Mouse (Mus musculus) liver, embryonic 13.5 days (tissue): ENCODE data around the gene Epyc. TPM values are rescaled to one million over a fixed set of nuclear protein-coding genes. Genes with fewer than 3 reads are reported as not detected.

ENCODE experiments used
- ATAC-seq: fragments of 200-750 bp; cut with Nextera tagmentation; 2 replicates; pipeline ENCODE4 v1.8.0; 2017; ENCODE audit warnings: low read depth, mild to moderate bottlenecking, moderate number of reproducible peaks, moderate library complexity
- DNase-seq: peaks from one replicate; pipeline ENCODE4 v3.0.0; 2022
- H3K27ac ChIP-seq: fragments of 300-500 bp; sonication (generic); 2 replicates; pipeline ENCODE4 v1.5.1; 2015; ENCODE audit warnings: moderate library complexity, mild to moderate bottlenecking, inconsistent platforms
- H3K27me3 ChIP-seq: fragments of 300-500 bp; sonication (generic); 2 replicates; pipeline ENCODE4 v1.6.1; 2015; ENCODE audit warnings: mild to moderate bottlenecking, inconsistent platforms
- H3K36me3 ChIP-seq: fragments of 300-500 bp; sonication (generic); 2 replicates; pipeline ENCODE4 v1.6.1; 2015; ENCODE audit warnings: mild to moderate bottlenecking, inconsistent platforms
- H3K4me1 ChIP-seq: fragments of 300-500 bp; sonication (generic); replicated peaks from 2 replicates; pipeline ENCODE4 v1.6.1; 2015; ENCODE audit warnings: inconsistent platforms
- H3K4me2 ChIP-seq: fragments of 300-500 bp; sonication (generic); 2 replicates; pipeline ENCODE4 v1.6.1; 2015; ENCODE audit warnings: inconsistent platforms, mild to moderate bottlenecking, moderate library complexity
- H3K4me3 ChIP-seq: fragments of 300-500 bp; sonication (generic); replicated peaks from 2 replicates; pipeline ENCODE4 v1.5.1; 2015; ENCODE audit warnings: mild to moderate bottlenecking, inconsistent platforms
- H3K9ac ChIP-seq: fragments of 300-500 bp; sonication (generic); 2 replicates; pipeline ENCODE4 v1.6.1; 2015; ENCODE audit warnings: mild to moderate bottlenecking, inconsistent platforms
- H3K9me3 ChIP-seq: fragments of 300-500 bp; sonication (generic); replicated peaks from 2 replicates; pipeline ENCODE4 v1.6.1; 2016; ENCODE audit warnings: inconsistent platforms
- WGBS: fragments of 180-500 bp; shearing (Covaris S2); methylation state at CpG from one replicate; pipeline ENCODE4 v1.1.7; 2015; ENCODE audit not compliant: insufficient replicate concordance; 5-methylcytosine and 5-hydroxymethylcytosine counted together
- polyA plus RNA-seq: library from polyadenylated mRNA; unstranded; fragments of >200 nt; fragmentation: Nextera tagmentation; extraction: Ambion mirVana; gene quantifications from 2 replicates; pipeline ENCODE4 v1.2.1, GENCODE M21; 2015

Gene Epyc
- 0.08 TPM in 1 of 2 replicates, not detected in the other for polyA plus RNA-seq

GRCm38 (mm10) chr10:97643768-97644167 lies at the start of gene Epyc:
Epyc (plus strand) TSS chr10:97644068.
- H3K4me3 ChIP-seq = no peak within 1 kb of the TSS
- H3K27me3 ChIP-seq = no peaks in the 10 kb centered on the region
- H3K36me3 ChIP-seq = no peaks in the 10 kb centered on the region
- H3K4me2 ChIP-seq = no peak within 1 kb of the TSS
- DNase-seq = no peak
- 64% methylated on average over 2 of the region's 2 CpGs for WGBS
- ATAC-seq = no peak
- no peak within 1 kb of the TSS for H3K27ac ChIP-seq
- H3K9ac ChIP-seq = no peak within 1 kb of the TSS
- no peaks in the 10 kb centered on the region for H3K4me1 ChIP-seq
- no peaks in the 10 kb centered on the region for H3K9me3 ChIP-seq

- Histone ChIP-seq H3K27ac (no peak overlapping the region), H3K9ac (no peak overlapping the region), H3K9me3 (no peaks in the 10 kb centered on the region), H3K4me2 (no peak overlapping the region), H3K4me3 (no peak overlapping the region), H3K4me1 (no peaks in the 10 kb centered on the region), H3K36me3 (no peaks in the 10 kb centered on the region), H3K27me3 (no peaks in the 10 kb centered on the region)
- no peak for DNase-seq
- ATAC-seq = no peak
- 30% methylated on average over 1 of the region's 1 CpGs for WGBS
These were observed 48.2 kb upstream of the Epyc start for GRCm38 (mm10) chr10:97595680-97596079.

GRCm38 (mm10) chr10:97601744-97602143 lies 42.1 kb upstream of the Epyc start:
- ATAC-seq (no peak), DNase-seq (no peak)
- Histone ChIP-seq H3K36me3 (no peaks in the 10 kb centered on the region), H3K9ac (no peak overlapping the region), H3K4me2 (no peak overlapping the region), H3K4me3 (no peak overlapping the region), H3K27ac (no peak overlapping the region), H3K9me3 (no peaks in the 10 kb centered on the region), H3K4me1 (no peaks in the 10 kb centered on the region), H3K27me3 (no peaks in the 10 kb centered on the region)
- WGBS = 46% methylated on average over 4 of the region's 4 CpGs

GRCm38 (mm10) chr10:97603256-97603655 lies 40.6 kb upstream of the Epyc start:
- Histone ChIP-seq H3K9ac (no peak overlapping the region), H3K36me3 (no peaks in the 10 kb centered on the region), H3K4me3 (no peak overlapping the region), H3K9me3 (no peaks in the 10 kb centered on the region), H3K4me1 (no peaks in the 10 kb centered on the region), H3K27ac (no peak overlapping the region), H3K27me3 (no peaks in the 10 kb centered on the region), H3K4me2 (no peak overlapping the region)
- no peak for DNase-seq
- ATAC-seq = no peak

- Histone ChIP-seq H3K4me3 (no peak within 1 kb of the TSS), H3K9ac (no peak within 1 kb of the TSS), H3K9me3 (no peaks in the 10 kb centered on the region; the same call in 1 of the 2 replicates), H3K27ac (no peak within 1 kb of the TSS), H3K36me3 (no peaks in the 10 kb centered on the region), H3K27me3 (no peaks in the 10 kb centered on the region), H3K4me1 (no peaks in the 10 kb centered on the region), H3K4me2 (no peak within 1 kb of the TSS)
- no peak for DNase-seq
- 50% methylated on average over 2 of the region's 2 CpGs for WGBS
- no peak for ATAC-seq
These were observed 37.3 kb upstream of the Epyc start, which contains the start of gene Kera for GRCm38 (mm10) chr10:97606579-97606978. Kera (plus strand) TSS chr10:97606879.

GRCm38 (mm10) chr10:97622328-97622727 lies 21.5 kb upstream of the Epyc start:
- H3K27ac ChIP-seq = no peak overlapping the region
- no peak overlapping the region for H3K4me3 ChIP-seq
- ATAC-seq = no peak
- no peaks in the 10 kb centered on the region for H3K4me1 ChIP-seq
- DNase-seq = no peak
- H3K9me3 ChIP-seq = no peaks in the 10 kb centered on the region
- 62% methylated on average over 1 of the region's 1 CpGs for WGBS
- no peak overlapping the region for H3K4me2 ChIP-seq
- no peak overlapping the region for H3K9ac ChIP-seq
- H3K27me3 ChIP-seq = no peaks in the 10 kb centered on the region
- no peaks in the 10 kb centered on the region for H3K36me3 ChIP-seq

- Histone ChIP-seq H3K4me2 (no peak overlapping the region), H3K4me1 (no peaks in the 10 kb centered on the region), H3K9me3 (no peaks in the 10 kb centered on the region), H3K36me3 (no peaks in the 10 kb centered on the region), H3K27ac (no peak overlapping the region), H3K9ac (no peak overlapping the region), H3K27me3 (no peaks in the 10 kb centered on the region), H3K4me3 (no peak overlapping the region)
- no peak for DNase-seq
- WGBS = 66% methylated on average over 2 of the region's 2 CpGs
- no peak for ATAC-seq
These were observed 19.5 kb upstream of the Epyc start for GRCm38 (mm10) chr10:97624381-97624780.

GRCm38 (mm10) chr10:97625116-97625515 lies 18.8 kb upstream of the Epyc start:
- WGBS = 45% methylated on average over 4 of the region's 4 CpGs

GRCm38 (mm10) chr10:97626543-97626942 lies 17.3 kb upstream of the Epyc start:
- 48% methylated on average over 1 of the region's 1 CpGs for whole genome bisulfite sequencing
- Histone ChIP-seq H3K36me3 (no peaks in the 10 kb centered on the region), H3K27me3 (no peaks in the 10 kb centered on the region), H3K9ac (no peak overlapping the region), H3K27ac (no peak overlapping the region), H3K9me3 (no peaks in the 10 kb centered on the region), H3K4me2 (no peak overlapping the region), H3K4me3 (no peak overlapping the region), H3K4me1 (no peaks in the 10 kb centered on the region)
- DNase-seq (no peak), ATAC-seq (no peak)

More at GRCm38 (mm10) chr10:97625116-97625515, 18.8 kb upstream of the Epyc start:
- H3K4me3 ChIP-seq = no peak overlapping the region
- no peaks in the 10 kb centered on the region for H3K9me3 ChIP-seq
- no peaks in the 10 kb centered on the region for H3K36me3 ChIP-seq
- no peak for ATAC-seq
- no peak overlapping the region for H3K9ac ChIP-seq
- H3K27ac ChIP-seq = no peak overlapping the region
- H3K4me1 ChIP-seq = no peaks in the 10 kb centered on the region
- no peak overlapping the region for H3K4me2 ChIP-seq
- DNase-seq = no peak
- H3K27me3 ChIP-seq = no peaks in the 10 kb centered on the region

GRCm38 (mm10) chr10:97631061-97631460 lies 12.8 kb upstream of the Epyc start:
- Histone ChIP-seq H3K27ac (no peak overlapping the region), H3K4me1 (no peaks in the 10 kb centered on the region), H3K4me3 (no peak overlapping the region), H3K27me3 (no peaks in the 10 kb centered on the region), H3K4me2 (no peak overlapping the region), H3K9me3 (no peaks in the 10 kb centered on the region), H3K36me3 (no peaks in the 10 kb centered on the region), H3K9ac (no peak overlapping the region)
- WGBS = 66% methylated on average over 3 of the region's 3 CpGs
- ATAC-seq (no peak), DNase-seq (no peak)

GRCm38 (mm10) chr10:97641926-97642325 lies 1.9 kb upstream of the Epyc start:
- H3K4me3 ChIP-seq = no peak overlapping the region
- DNase-seq (no peak), ATAC-seq (no peak)
- no peaks in the 10 kb centered on the region for H3K9me3 ChIP-seq
- H3K4me2 ChIP-seq = no peak overlapping the region
- no peak overlapping the region for H3K9ac ChIP-seq
- 56% methylated on average over 2 of the region's 2 CpGs for WGBS
- no peak overlapping the region for H3K27ac ChIP-seq
- H3K4me1 ChIP-seq = no peaks in the 10 kb centered on the region
- H3K36me3 ChIP-seq = no peaks in the 10 kb centered on the region
- H3K27me3 ChIP-seq = no peaks in the 10 kb centered on the region

- Histone ChIP-seq H3K27ac (no peak overlapping the region), H3K36me3 (no peaks in the 10 kb centered on the region), H3K4me2 (no peak overlapping the region), H3K4me1 (no peaks in the 10 kb centered on the region), H3K9me3 (no peaks in the 10 kb centered on the region), H3K9ac (no peak overlapping the region), H3K4me3 (no peak overlapping the region), H3K27me3 (no peaks in the 10 kb centered on the region)
- ATAC-seq (no peak), DNase-seq (no peak)
- WGBS = 59% methylated on average over 2 of the region's 2 CpGs
These were observed 6.5 kb downstream of the Epyc start for GRCm38 (mm10) chr10:97650334-97650733.
